Mouse (Mus musculus) kidney, adult 11 months (tissue): ENCODE results near the gene Olfr19.
"Not testable (repeated sequence)": the region's sequence is repeated elsewhere in the genome, so short reads cannot be mapped to it uniquely, and the experiment has no call there.

Source experiments
- DNase-seq: peaks from one replicate; pipeline ENCODE4 v3.0.0; 2022

The Olfr19 gene

DNA sequence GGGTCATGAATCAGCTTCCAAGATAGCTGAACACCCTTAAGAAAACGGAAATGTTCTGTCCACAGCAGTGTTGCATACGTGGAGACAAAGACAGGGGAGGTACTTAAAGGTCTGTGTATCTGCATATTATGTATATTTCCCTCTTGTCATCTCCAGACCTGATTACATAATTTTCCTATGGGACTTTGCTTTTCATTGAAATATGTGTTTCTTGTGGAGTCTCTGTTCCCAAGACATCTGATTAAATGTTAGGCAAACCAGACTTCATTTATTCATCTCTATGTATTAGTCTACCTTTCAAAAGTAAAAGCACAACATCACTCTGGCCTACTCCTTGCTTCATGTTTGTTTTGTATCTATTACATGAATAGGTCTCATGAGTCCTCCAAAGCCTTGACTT, at the start of gene Olfr19:
Gene Olfr19 (minus strand): TSS at position 101 of the 400 bp plus-strand sequence.
- no peak for DNase-seq

DNA sequence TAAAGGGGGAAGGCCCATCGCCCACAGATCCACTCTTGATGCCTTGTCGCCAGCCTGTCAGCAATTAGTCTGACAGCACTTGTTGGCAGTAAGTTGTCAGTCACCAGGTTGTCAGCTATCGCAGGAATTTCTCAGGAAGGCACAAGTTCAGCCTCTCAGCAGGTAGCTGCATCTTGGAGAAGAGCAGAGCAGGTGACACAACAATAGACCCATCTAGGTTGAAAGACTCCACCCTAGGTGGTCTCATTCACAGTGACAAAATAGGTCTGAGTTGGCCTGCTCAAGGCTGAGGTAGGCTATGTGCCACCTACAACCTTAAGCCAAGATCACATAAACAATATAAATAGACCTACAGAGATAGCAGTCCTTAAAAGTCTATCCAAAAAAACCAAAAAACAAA, 8.8 kb upstream of the Olfr19 start:
- no peak for DNase-seq

DNA sequence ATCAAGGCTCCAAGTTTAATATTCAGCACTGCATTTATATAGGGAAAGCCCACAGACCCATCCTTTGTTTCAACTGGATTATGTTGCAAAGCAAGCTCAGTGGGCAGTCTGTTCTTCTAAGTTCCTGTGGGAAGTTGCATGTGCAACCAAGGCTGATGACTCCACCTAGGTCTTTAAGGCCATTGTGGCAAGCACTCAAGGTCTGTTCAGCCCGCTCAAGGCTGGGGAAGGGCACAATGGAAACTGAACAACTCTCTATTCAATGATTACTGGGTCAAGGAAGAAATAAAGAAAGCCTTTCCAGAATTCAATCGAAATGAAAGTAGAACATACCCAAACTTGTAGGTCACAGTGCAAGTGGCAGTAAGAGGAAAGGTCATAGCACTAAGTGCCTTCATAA, 7.8 kb upstream of the Olfr19 start:
- DNase-seq: no peak

DNA sequence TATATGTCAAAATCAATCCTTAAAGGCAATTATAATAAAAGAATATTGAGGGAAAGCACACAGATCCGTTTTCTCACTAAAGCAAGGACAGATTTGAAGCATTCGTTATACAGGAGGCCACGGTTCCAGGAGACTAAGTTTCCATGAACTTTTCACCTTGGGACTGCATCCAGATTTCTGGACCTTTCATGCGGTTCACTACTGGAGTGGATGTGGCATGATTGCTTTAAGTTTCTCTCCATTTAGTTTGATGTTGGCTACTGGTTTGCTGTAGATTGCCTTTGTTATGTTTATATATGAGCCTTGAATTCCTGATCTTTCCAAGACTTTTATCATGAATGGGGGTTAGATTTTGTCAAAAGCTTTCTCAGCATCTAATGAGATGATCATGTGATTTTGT, 11.2 kb downstream of the Olfr19 start:
- no peak for DNase-seq

DNA sequence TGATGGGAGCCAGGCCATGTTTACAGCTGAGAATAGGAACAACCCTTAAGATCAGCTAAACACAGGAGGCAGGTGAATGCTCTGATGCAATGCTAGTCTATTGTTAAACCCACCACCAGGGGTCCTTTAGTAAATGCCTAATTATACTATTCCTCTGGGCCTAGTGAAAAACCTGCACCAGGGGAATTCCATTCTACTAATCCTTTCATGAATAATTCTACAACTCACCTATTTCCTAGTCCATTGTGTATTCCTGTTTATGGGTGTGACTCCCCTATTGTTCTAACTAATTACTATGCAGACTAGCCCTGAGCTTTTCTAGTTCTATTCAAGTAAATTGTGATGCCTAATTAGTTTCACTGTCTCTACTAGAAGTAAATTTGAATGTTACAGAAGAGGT, 11.7 kb downstream of the Olfr19 start:
- DNase-seq: not testable (repeated sequence)

DNA sequence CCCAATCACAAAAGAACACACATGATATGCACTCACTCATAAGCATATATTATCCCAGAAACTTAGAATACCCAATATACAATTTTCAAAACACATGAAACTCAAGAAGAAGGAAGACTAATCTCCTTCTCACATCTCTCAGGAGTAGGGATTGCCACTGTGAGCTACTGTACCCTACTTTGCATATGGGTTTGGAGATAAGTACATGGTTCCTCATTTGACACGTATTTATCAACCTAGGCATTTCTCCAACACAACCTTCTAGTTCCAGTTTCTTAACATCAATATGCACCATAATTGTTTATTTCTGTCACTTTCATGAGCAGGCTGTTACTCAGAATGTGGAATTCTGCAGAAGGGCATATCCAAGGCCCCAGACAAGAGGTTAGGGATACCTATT, 31.1 kb downstream of the Olfr19 start:
- DNase-seq: no peak

DNA sequence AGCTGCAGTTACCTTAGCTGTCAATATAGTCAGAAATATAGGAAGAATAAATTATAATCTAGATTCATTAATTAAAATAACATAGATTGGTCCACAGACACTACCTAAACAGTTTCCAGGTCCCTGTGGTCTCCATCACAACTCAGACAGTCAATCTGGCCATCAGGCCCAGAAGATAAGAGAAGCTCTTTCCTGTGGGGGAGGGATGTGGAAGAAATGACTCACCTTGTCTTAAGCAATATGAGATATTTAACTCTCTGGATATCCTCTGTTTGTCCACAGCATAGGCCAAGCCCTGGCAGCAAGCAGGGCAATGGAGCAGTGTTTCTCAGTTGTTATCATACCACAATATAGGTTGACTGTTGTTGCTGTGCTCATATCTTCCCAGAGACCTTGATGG, 42.5 kb downstream of the Olfr19 start:
- DNase-seq: no peak
